Mouse (Mus musculus): ENCODE data around the gene Fut7. TPM values are rescaled to one million over a fixed set of nuclear protein-coding genes. Genes with fewer than 3 reads are reported as not detected.
A peak's percentile ranks its signal among the peaks of the same experiment; 100 is the strongest.

Gene Fut7
- total and polyA plus RNA-seq, 3 experiments: 0.08 to 0.21 TPM; not detected in 1

DNA sequence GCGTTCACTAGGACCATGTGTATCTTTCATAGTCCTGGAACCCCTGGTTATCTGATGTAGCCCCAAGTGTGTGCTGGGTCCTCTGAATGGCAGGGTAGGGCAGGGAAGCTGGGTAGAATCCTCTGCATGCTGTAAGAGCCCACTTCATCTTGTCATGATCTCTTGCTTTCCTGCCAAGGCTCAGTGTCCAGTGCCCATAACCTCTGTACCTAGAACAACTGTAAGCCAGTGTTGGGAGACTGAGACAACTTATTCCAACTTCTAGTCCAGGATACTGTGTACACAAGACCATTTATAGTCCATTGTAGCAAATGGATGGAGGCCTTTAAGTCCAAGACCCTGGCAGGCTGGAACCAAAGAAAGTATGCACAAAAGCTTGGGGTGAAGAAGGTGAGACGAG is 42.2 kb downstream of the Fut7 start:
- H3K36me3 ChIP-seq (ENCODE audit: control insufficient read depth in 1 of 2, insufficient read depth in 2 of 2, low read length in 2 of 2): no peaks in the 10 kb centered on the region

GRCm38 (mm10) chr2:25465816-25466635 is 43.0 kb downstream of the Fut7 start:
- Histone ChIP-seq H3K79me2 (ENCODE audit: control insufficient read depth, insufficient read depth, low read length, poor library complexity) (no peaks in the 10 kb centered on the region), H3K9ac (ENCODE audit: control insufficient read depth, low read depth, low read length, poor library complexity, severe bottlenecking) (no peak overlapping the region), H3K36me3 (ENCODE audit: control insufficient read depth in 1 of 2, insufficient read depth in 2 of 2, low read length in 2 of 2) (no peaks in the 10 kb centered on the region), H3K4me3 (ENCODE audit: control insufficient read depth in 1 of 2, insufficient read depth in 1 of 2, low read depth in 2 of 2, low read length in 2 of 2) (no peak overlapping the region), H3K4me1 (ENCODE audit: control insufficient read depth in 1 of 2, insufficient read depth in 2 of 2, low read length in 2 of 2) (peaks cover 4 to 5% of the 10 kb centered on the region in 2 experiments; a peak in 3 of 4 replicates), H3K27me3 (ENCODE audit: control insufficient read depth in 1 of 2, insufficient read depth in 2 of 2, low read length in 2 of 2) (peaks cover 0 to 1% of the 10 kb centered on the region in 2 experiments; a peak in 2 of 4 replicates), H3K9me3 (replicated peaks; ENCODE audit: insufficient read depth, low read length) (no peaks in the 10 kb centered on the region), H3K27ac (ENCODE audit: control insufficient read depth, low read depth, low read length) (no peak overlapping the region)
- TF ChIP-seq CHD2 (IDR thresholded peaks at IDR 0.05; ENCODE audit: low read length) (no peak), USF1 (IDR thresholded peaks at IDR 0.05; ENCODE audit: low read depth, low read length) (no peak), KAT2A (conservative IDR thresholded peaks at IDR 0.05; ENCODE audit: low read depth, low read length) (no peak), ZKSCAN1 (IDR thresholded peaks at IDR 0.05; ENCODE audit: low read depth, low read length) (no peak), MYC (IDR thresholded peaks at IDR 0.05; ENCODE audit: low read depth, low read length) (no peak), MEF2A (IDR thresholded peaks at IDR 0.05; ENCODE audit: extremely low read depth, insufficient replicate concordance, low read depth, low read length, poor library complexity, severe bottlenecking) (no peak), ZNF384 (IDR thresholded peaks at IDR 0.05; ENCODE audit: low read depth, low read length) (no peak), TAL1 (IDR thresholded peaks at IDR 0.05; ENCODE audit: low read length) (no peak), MYB (IDR thresholded peaks at IDR 0.05; ENCODE audit: low read depth, low read length) (no peak)
- peak; percentile 23 for DNase-seq (ENCODE audit: low read depth, low spot score)

More for the DNA sequence above, 42.2 kb downstream of the Fut7 start:
- no peak overlapping the region for H3K9ac ChIP-seq (ENCODE audit: control insufficient read depth, low read depth, low read length, poor library complexity, severe bottlenecking)
- no peaks in the 10 kb centered on the region for H3K9me3 ChIP-seq (replicated peaks; ENCODE audit: insufficient read depth, low read length)
- no peak for DNase-seq (ENCODE audit: low read depth, low spot score)
- no peak overlapping the region for H3K27ac ChIP-seq (ENCODE audit: control insufficient read depth, low read depth, low read length)
- peaks cover 4 to 6% of the 10 kb centered on the region in 2 experiments; a peak in 3 of 4 replicates for H3K4me1 ChIP-seq (ENCODE audit: control insufficient read depth in 1 of 2, insufficient read depth in 2 of 2, low read length in 2 of 2)
- peaks cover 2% of the 10 kb centered on the region; the same call in 1 of the 2 replicates for H3K79me2 ChIP-seq (ENCODE audit: control insufficient read depth, insufficient read depth, low read length, poor library complexity)
- H3K27me3 ChIP-seq (ENCODE audit: control insufficient read depth in 1 of 2, insufficient read depth in 2 of 2, low read length in 2 of 2): peaks cover 0 to under 1% of the 10 kb centered on the region in 2 experiments; a peak in 1 of 4 replicates
- TF ChIP-seq UBTF (IDR thresholded peaks at IDR 0.05; ENCODE audit: borderline replicate concordance, insufficient read depth, low read depth, low read length): no peak
- TF ChIP-seq CTCF (IDR thresholded peaks at IDR 0.05 in 2 of 3, conservative IDR thresholded peaks at IDR 0.05 in 1 of 3; ENCODE audit: control insufficient read depth in 1 of 3, insufficient read depth in 1 of 3, low read depth in 2 of 3, low read length in 3 of 3, poor library complexity in 1 of 3, severe bottlenecking in 1 of 3): no peak
- TF ChIP-seq RAD21 (IDR thresholded peaks at IDR 0.05; ENCODE audit: low read depth, low read length): no peak
- no peak for TF ChIP-seq E2F4 (IDR thresholded peaks at IDR 0.05; ENCODE audit: borderline replicate concordance, low read depth, low read length)
- no peak for TF ChIP-seq NELFE (IDR thresholded peaks at IDR 0.05; ENCODE audit: low read depth, low read length)
- TF ChIP-seq GATA1 (IDR thresholded peaks at IDR 0.05; ENCODE audit: low read depth, low read length): no peak
- H3K4me3 ChIP-seq (ENCODE audit: control insufficient read depth in 1 of 2, insufficient read depth in 1 of 2, low read depth in 2 of 2, low read length in 2 of 2): no peak overlapping the region
